ENCODE assay signal across 21 mouse cellular contexts in genomic region chr1:166172992-166173391, GRCm38 (mm10). TPM values are rescaled to one million over a fixed set of nuclear protein-coding genes. Genes with fewer than 3 reads are reported as not detected.
"Had no signal": no experiment of that assay in that cellular context is flagged by ENCODE, and none has a peak within 500 bp of the region (broad histone marks: within the 10 kb centered on the region; RNA-seq: fewer than 3 reads in every experiment).

No protein-coding gene starts in this region.

- H3K9ac ChIP-seq: lung, embryonic 14.5 days; midbrain, embryonic 12.5 days; neural tube, embryonic 13.5 days; neural tube, embryonic 15.5 days had no signal

- ATAC-seq: midbrain, embryonic 16.5 days had no signal

- H3K4me2 ChIP-seq: lung, embryonic 14.5 days; midbrain, embryonic 12.5 days; neural tube, embryonic 13.5 days; neural tube, embryonic 15.5 days had no signal

- H3K27ac ChIP-seq: midbrain, embryonic 12.5 days; neural tube, embryonic 13.5 days; neural tube, embryonic 15.5 days had no signal

- H3K9me3 ChIP-seq: midbrain, embryonic 10.5 days; midbrain, embryonic 12.5 days; neural tube, embryonic 13.5 days; neural tube, embryonic 15.5 days had no signal

- H3K4me1 ChIP-seq: midbrain, embryonic 10.5 days; midbrain, embryonic 12.5 days; neural tube, embryonic 13.5 days; neural tube, embryonic 15.5 days had no signal

- H3K36me3 ChIP-seq: midbrain, embryonic 10.5 days; midbrain, embryonic 12.5 days; neural tube, embryonic 13.5 days; neural tube, embryonic 15.5 days had no signal

- H3K27me3 ChIP-seq: midbrain, embryonic 12.5 days; neural tube, embryonic 13.5 days; neural tube, embryonic 15.5 days had no signal

- DNase-seq: lung, adult 18-20 months; lung, embryonic 14.5 days; lung, postnatal 10 days; lung, postnatal 4 days; midbrain, embryonic 14.5 days; retina, postnatal 1 day; right cerebral cortex, adult 18-20 months; right cerebral cortex, postnatal 25 days; right cerebral cortex, postnatal 4 days; thymus, adult 18-20 months; thymus, postnatal 14 days; thymus, postnatal 36 days had no signal

- H3K4me3 ChIP-seq: midbrain, embryonic 10.5 days; midbrain, embryonic 12.5 days; myocyte; neural tube, embryonic 13.5 days; neural tube, embryonic 15.5 days had no signal

RNA-seq across cellular contexts. Expression of gene Gpa33, which starts 43.0 kb away (rescaled TPM):
- total RNA-seq: megakaryocyte, adult 5-6 weeks; megakaryocyte-erythroid progenitor cell, adult 5-6 weeks had no signal
- polyA plus RNA-seq: lung, embryonic 14.5 days; midbrain, embryonic 14.5 days; neural tube, embryonic 13.5 days; neural tube, embryonic 15.5 days; spleen, adult 2 months had no signal

RNA-seq across cellular contexts. Expression of gene Dusp27, which starts 45.3 kb away (rescaled TPM):
- total RNA-seq: megakaryocyte, adult 5-6 weeks; megakaryocyte-erythroid progenitor cell, adult 5-6 weeks had no signal
